Mouse (Mus musculus) erythroblast, adult 5-6 weeks (primary cell): ENCODE results near the gene Ffar3. TPM values are rescaled to one million over a fixed set of nuclear protein-coding genes. Genes with fewer than 3 reads are reported as not detected.

Experiments used
- ATAC-seq: replicated peaks from 2 replicates; pipeline ENCODE4 v1.8.0; 2016; ENCODE audit warnings: moderate number of reproducible peaks, mild to moderate bottlenecking, moderate TSS enrichment, inconsistent platforms; ENCODE audit not compliant: poor library complexity, low FRiP score, severe bottlenecking
- total RNA-seq, 2 experiments: library from RNA; stranded (forward) in 1 of 2; stranded (reverse) in 1 of 2; fragments of 150-400 nt in 1 of 2; fragments of 200-764, 138-1000 nt in 1 of 2; gene quantifications; 2 replicates each; pipeline versions ENCODE4 v1.2.3 to v1.2.4; 2015 to 2017; ENCODE audit warnings: low replicate concordance in 2 of 2

Gene Ffar3
- total RNA-seq (2015; ENCODE audit: low replicate concordance) (not detected in 2 replicates), total RNA-seq (2017; ENCODE audit: low replicate concordance) (not detected in 2 replicates)

GRCm38 (mm10) chr7:30856078-30856477 lies at the start of gene Ffar3:
Gene Ffar3, minus strand, starts transcription at chr7:30856178.
- no peak for ATAC-seq

GRCm38 (mm10) chr7:30904042-30904441 lies 48.1 kb upstream of the Ffar3 start:
- no peak for ATAC-seq

GRCm38 (mm10) chr7:30895217-30895616 lies 39.2 kb upstream of the Ffar3 start:
- no peak for ATAC-seq

GRCm38 (mm10) chr7:30892515-30892914 lies 36.5 kb upstream of the Ffar3 start:
- no peak for ATAC-seq

- no peak for ATAC-seq
These were observed 35.8 kb upstream of the Ffar3 start for GRCm38 (mm10) chr7:30891746-30892145.

- ATAC-seq = no peak
These were observed 34.7 kb upstream of the Ffar3 start for GRCm38 (mm10) chr7:30890681-30891080.

- no peak for ATAC-seq
These were observed 32.8 kb upstream of the Ffar3 start for GRCm38 (mm10) chr7:30888786-30889185.

GRCm38 (mm10) chr7:30887568-30888188 lies 31.7 kb upstream of the Ffar3 start:
- ATAC-seq = no peak

GRCm38 (mm10) chr7:30886852-30887251 lies 30.9 kb upstream of the Ffar3 start:
- ATAC-seq = no peak

GRCm38 (mm10) chr7:30884047-30884446 lies 28.1 kb upstream of the Ffar3 start:
- ATAC-seq = no peak

- ATAC-seq = no peak
These were observed 25.4 kb upstream of the Ffar3 start for GRCm38 (mm10) chr7:30881367-30881766.

GRCm38 (mm10) chr7:30880176-30880575 lies 24.2 kb upstream of the Ffar3 start, which contains the start of gene Cd22:
Gene Cd22, minus strand, starts transcription at chr7:30880342.
- no peak for ATAC-seq

- ATAC-seq = no peak
These were observed 23.0 kb upstream of the Ffar3 start for GRCm38 (mm10) chr7:30878950-30879349.

- no peak for ATAC-seq
These were observed 17.1 kb upstream of the Ffar3 start for GRCm38 (mm10) chr7:30873083-30873482.

GRCm38 (mm10) chr7:30863386-30863785 lies 7.4 kb upstream of the Ffar3 start:
- ATAC-seq = no peak

- no peak for ATAC-seq
These were observed 5.5 kb upstream of the Ffar3 start, which contains the start of gene Ffar1 for GRCm38 (mm10) chr7:30861464-30861863. Gene Ffar1, minus strand, starts transcription at chr7:30861564.

- no peak for ATAC-seq
These were observed 3.8 kb upstream of the Ffar3 start for GRCm38 (mm10) chr7:30859635-30860402.

GRCm38 (mm10) chr7:30859290-30859634 lies 3.3 kb upstream of the Ffar3 start:
- ATAC-seq = 0 out of 2 replicates have a peak, but pooled peaks have one; percentile 25

GRCm38 (mm10) chr7:30857746-30858145 lies 1.8 kb upstream of the Ffar3 start:
- no peak for ATAC-seq

- ATAC-seq = no peak
These were observed 4.6 kb downstream of the Ffar3 start for GRCm38 (mm10) chr7:30851421-30851820.

- no peak for ATAC-seq
These were observed 8.0 kb downstream of the Ffar3 start for GRCm38 (mm10) chr7:30847934-30848333.
